ENCODE assay signal across 9 mouse cellular contexts in the genomic region with DNA sequence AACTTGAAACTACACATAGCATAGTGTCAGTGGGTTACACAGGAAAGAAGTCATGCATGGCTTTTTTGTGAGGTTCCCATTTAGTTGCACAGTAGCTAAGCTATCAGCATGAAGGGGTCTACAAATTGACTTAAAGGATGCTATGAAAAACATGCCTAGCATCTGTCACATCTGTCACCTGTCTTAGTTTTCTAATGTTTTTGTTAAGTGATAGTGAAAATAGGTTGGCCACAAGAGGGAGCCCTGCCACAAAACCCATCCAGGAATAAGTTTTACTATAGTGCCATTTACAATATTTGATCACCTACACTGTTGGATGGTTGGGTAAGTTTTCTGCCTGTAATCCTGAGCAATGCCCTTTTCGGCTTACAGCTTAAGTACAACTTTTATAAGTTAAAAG. TPM values are rescaled to one million over a fixed set of nuclear protein-coding genes. Genes with fewer than 3 reads are reported as not detected.
DNase-seq lines count a peak whose midpoint lies in the region; ATAC-seq and TF ChIP-seq lines count a peak whose summit lies in the region.
"Had no signal": no experiment of that assay in that cellular context is flagged by ENCODE, and none has a peak within 500 bp of the region (broad histone marks: within the 10 kb centered on the region; RNA-seq: fewer than 3 reads in every experiment).

No protein-coding gene starts in this region.

- no peak overlapping the region for H3K9ac ChIP-seq in liver, embryonic 12.5 days
- H3K9ac ChIP-seq: heart, embryonic 13.5 days had no signal

- no peak for TF ChIP-seq POLR2A in cerebellum, adult 2 months (IDR thresholded peaks at IDR 0.05; ENCODE audit: borderline replicate concordance, insufficient read depth, low read length)

- H3K27ac ChIP-seq in cerebellum, adult 2 months (ENCODE audit: insufficient read depth, low read length), result no peak overlapping the region
- H3K27ac ChIP-seq in liver, embryonic 12.5 days, result no peak overlapping the region
- H3K27ac ChIP-seq: heart, embryonic 13.5 days had no signal

- H3K27me3 ChIP-seq in cerebellum, adult 2 months (ENCODE audit: control insufficient read depth, insufficient read depth, low read length), result no peaks in the 10 kb centered on the region
- no peaks in the 10 kb centered on the region for H3K27me3 ChIP-seq in liver, embryonic 12.5 days (replicated peaks)
- H3K27me3 ChIP-seq: heart, embryonic 13.5 days had no signal

- peak; percentile 36 to 39 for DNase-seq in cerebellum, adult 2 months
- DNase-seq in cerebellum, adult 9-10 months, result no peak
- DNase-seq in liver, result peak; percentile 45
- DNase-seq in adrenal gland, postnatal 14 days, result peak; percentile 63
- DNase-seq in heart, postnatal 36 days, result peak; percentile 57 to 60
- peak; percentile 17 to 35 for DNase-seq in lung, adult 18-20 months
- DNase-seq in spleen, postnatal 36 days (ENCODE audit: low spot score in 2 of 2), result peak; percentile 25 to 52

- H3K4me1 ChIP-seq in cerebellum, adult 2 months (ENCODE audit: control insufficient read depth, insufficient read depth, low read length), result no peaks in the 10 kb centered on the region; the same call in 1 of the 2 replicates
- peaks cover 20% of the 10 kb centered on the region for H3K4me1 ChIP-seq in liver, embryonic 12.5 days

- intact Hi-C loops in heart, postnatal 36 days (cut with DNase I), result loop anchor here (10.0 kb wide), 1 partner anchor 450 kb away; no protein-coding TSS in a partner anchor

- H3K4me2 ChIP-seq in liver, embryonic 12.5 days, result no peak overlapping the region
- H3K4me2 ChIP-seq: heart, embryonic 13.5 days had no signal

- no peak for ATAC-seq in liver, embryonic 12.5 days

- no peaks in the 10 kb centered on the region for H3K9me3 ChIP-seq in liver, embryonic 12.5 days (replicated peaks)
- H3K9me3 ChIP-seq: heart, embryonic 13.5 days had no signal

- no peak overlapping the region for H3K4me3 ChIP-seq in cerebellum, adult 2 months (replicated peaks; ENCODE audit: insufficient read depth, low read depth, low read length)
- no peak overlapping the region for H3K4me3 ChIP-seq in liver, embryonic 12.5 days
- H3K4me3 ChIP-seq: heart, embryonic 13.5 days had no signal

- peak; percentile 39; the same call in 1 of the 2 replicates for TF ChIP-seq CTCF in cerebellum, adult 2 months (IDR thresholded peaks at IDR 0.05; ENCODE audit: borderline replicate concordance, insufficient read depth, low read depth, low read length)

- H3K36me3 ChIP-seq in liver, embryonic 12.5 days, result peaks cover 47% of the 10 kb centered on the region

- 60% methylated on average over 1 of the region's 1 CpGs for WGBS in cerebellum, adult 2 months
- WGBS in liver, embryonic 12.5 days (ENCODE audit: insufficient replicate concordance), result 66% methylated on average over 1 of the region's 1 CpGs

RNA-seq across cellular contexts. Expression of gene Srsf1, which starts 7.4 kb away (rescaled TPM):
- 350 and 367 TPM in 2 replicates for polyA plus RNA-seq in cerebellum, adult 2 months (2012; rRNA removed)
- 272 and 273 TPM in 2 replicates for polyA plus RNA-seq in liver, embryonic 12.5 days (2016; fragmentation: Nextera tagmentation; extraction: Ambion mirVana)
- 245 and 260 TPM in 2 replicates for total RNA-seq in adrenal gland, postnatal 14 days (2021)
- total RNA-seq in heart, postnatal 36 days (2021), result 10 to 100 TPM; 80.2 to 99.7 TPM

RNA-seq across cellular contexts. Expression of gene Vezf1, which starts 13.5 kb away (rescaled TPM):
- polyA plus RNA-seq in cerebellum, adult 2 months (2012; rRNA removed), result 29.6 and 30.2 TPM in 2 replicates
- 14.6 TPM in 2 replicates for polyA plus RNA-seq in liver, embryonic 12.5 days (2016; fragmentation: Nextera tagmentation; extraction: Ambion mirVana)
- total RNA-seq in adrenal gland, postnatal 14 days (2021), result 39.8 and 42.4 TPM in 2 replicates
- 10 to 100 TPM; 45.0 to 46.7 TPM for total RNA-seq in heart, postnatal 36 days (2021)

RNA-seq across cellular contexts. Expression of gene Cuedc1, which starts 43.3 kb away (rescaled TPM):
- polyA plus RNA-seq in cerebellum, adult 2 months (2012; rRNA removed), result 41.6 and 42.0 TPM in 2 replicates
- 3.4 and 4.6 TPM in 2 replicates for polyA plus RNA-seq in liver, embryonic 12.5 days (2016; fragmentation: Nextera tagmentation; extraction: Ambion mirVana)
- total RNA-seq in adrenal gland, postnatal 14 days (2021), result 37.9 and 41.9 TPM in 2 replicates
- total RNA-seq in heart, postnatal 36 days (2021), result 10 to 100 TPM; 47.9 to 54.2 TPM
